Mouse (Mus musculus): Measurements from ENCODE around the gene Cenpx.
"Not testable (repeated sequence)": the region's sequence is repeated elsewhere in the genome, so short reads cannot be mapped to it uniquely, and the experiment has no call there.

Cenpx gene

DNA sequence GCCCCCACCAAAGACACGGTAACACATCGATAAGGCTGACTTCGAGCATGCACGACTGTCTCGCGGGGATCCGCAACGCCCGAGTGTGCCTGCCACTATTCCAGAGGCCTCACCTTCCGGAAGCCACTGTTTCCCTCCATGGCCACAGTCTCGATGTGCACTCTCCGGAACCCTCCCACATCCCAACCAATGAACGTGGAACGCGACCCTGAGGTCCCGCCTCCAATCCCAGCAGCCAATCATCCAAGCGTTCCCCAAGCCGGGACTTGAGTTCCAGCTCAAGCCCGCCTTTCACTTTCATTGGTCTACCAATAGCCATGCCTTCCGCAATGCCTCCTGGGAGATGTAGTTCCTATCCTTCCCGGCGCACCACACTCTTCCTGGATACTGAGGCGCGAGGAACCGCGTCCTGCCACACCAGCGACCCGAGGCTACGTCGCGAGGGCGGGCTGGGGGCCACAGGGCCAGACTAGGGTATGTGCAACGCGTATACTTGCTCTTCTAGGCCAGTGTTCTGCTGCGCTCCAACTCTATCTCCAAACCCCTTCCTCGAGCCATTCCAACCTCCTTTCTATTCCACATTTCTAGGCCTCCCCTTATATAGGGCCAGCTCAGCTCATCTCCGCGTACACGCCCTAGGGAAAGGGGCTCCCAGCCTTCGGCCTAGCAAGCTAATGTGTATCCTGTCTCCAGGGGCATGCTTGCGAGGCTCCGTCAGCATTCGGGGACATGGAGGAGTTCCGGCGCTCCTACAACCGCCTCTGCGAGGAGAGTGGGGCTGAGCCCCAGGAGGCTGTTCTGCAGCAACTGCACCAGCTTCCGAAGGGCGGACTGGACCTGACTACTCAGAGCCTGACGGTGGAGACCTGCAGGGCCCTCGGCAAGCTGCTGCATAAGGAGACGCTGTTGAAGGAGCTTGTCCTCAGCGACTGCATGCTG lies at the start of gene Cenpx, which contains the start of gene Lrrc45:
Gene Cenpx (minus strand): TSS at position 159 of the 939 bp plus-strand sequence.
Gene Lrrc45 (plus strand): TSS at position 346 of the 939 bp plus-strand sequence.
- peak; percentile 99 for DNase-seq (ENCODE audit: low spot score)

DNA sequence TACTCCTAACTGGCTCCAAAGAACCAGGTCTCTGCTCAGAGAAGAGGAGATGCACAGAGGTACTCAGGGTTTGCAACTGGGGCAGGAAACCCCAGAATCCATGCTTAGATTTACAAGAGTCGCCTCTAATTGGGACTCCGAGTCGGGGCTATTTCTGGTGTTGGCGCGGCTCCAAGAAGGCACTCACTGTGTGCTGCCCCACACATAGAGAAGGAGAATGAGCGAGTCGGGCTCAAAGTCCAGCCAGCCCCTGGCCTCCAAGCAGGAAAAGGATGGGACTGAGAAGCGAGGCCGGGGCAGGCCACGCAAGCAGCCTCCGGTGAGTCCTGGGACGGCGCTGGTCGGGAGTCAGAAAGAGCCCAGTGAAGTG lies 49.1 kb upstream of the Cenpx start, which contains the start of gene Hmga1b:
Gene Hmga1b (plus strand): TSS at position 123 of the 370 bp plus-strand sequence.
- DNase-seq (ENCODE audit: low spot score), result not testable (repeated sequence)

DNA sequence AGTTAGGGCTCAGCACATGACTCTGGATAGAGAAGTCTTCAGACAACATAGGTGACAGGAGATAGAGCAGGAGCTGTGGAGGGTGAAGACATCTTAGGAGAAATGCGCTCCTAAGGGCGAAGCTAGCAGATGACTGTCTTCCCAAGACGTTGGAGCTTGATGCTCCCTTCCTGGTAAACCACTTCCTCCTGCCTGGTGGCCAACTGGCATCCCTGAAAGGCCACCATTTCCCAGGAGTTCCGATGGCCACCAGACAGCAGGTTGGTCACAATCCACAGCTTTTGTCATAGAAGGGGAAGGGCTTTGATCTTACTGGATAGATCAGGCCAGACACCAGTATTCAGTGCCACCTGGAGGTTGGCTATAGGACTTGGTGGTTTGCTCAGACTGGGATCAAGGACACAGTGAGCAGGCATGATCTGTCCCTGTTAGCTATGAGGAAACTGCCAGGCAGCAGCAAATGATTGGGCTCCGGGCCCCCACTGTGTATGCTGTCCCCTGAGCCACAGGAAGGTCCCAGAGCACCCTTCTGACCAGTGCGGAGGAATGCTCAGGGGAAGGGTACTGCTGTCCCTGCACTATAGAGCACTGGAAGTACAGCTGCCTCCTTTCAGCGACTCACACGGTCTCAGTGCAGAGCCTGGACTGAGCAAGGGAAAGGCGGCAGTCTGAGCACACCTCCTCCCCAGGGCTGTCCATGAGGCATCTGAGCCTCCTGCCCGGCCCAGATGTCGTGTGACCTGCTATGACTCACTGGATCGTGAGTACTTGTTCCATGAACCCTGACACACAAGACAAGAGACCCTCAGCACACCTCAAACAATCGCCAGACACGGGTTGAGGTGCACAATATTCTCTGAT lies 48.5 kb upstream of the Cenpx start:
- peak; percentile 77 for DNase-seq (ENCODE audit: low spot score)

DNA sequence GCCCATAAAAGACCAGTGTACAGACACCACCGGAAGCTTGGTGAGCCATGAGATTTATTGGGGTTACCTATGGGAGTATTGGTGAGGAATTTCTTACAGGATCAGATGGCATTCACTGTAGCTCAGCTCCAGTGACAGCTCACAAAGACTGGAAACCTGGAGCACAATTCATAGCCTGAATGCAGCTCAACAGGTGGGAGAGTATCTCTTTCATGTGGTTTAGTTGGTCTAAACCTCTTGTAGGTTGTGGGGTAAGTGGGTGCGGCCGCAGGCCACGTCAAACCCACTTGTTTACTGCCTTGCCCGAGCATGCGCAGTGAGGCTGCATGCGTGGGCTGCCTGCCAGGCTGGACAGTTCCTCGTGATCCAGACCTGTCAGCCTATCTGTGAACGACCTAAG lies 46.7 kb upstream of the Cenpx start:
- DNase-seq (ENCODE audit: low spot score), result no peak

GRCm38 (mm10) chr11:120751606-120752005 lies 38.1 kb upstream of the Cenpx start:
- DNase-seq (ENCODE audit: low spot score), result no peak

DNA sequence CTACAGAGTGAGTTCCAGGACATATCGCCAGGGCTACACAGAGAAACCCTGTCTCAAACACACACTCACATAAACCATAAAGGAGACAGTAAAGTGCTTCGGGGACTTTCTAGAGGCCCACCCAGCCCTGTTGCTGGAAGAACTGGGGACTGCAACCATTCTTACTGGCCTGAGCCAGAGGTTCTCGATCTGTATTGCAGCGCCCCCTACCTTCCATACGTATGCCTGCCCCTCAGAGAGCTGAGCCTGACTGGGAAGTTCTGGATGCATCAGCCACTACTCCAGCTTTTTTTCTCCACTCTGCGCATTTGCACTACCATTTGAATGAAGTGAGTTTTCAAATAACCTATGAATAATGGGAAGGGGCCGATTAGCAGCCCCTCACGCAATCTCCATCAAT lies 35.9 kb upstream of the Cenpx start:
- DNase-seq (ENCODE audit: low spot score), result no peak

GRCm38 (mm10) chr11:120747974-120748373 lies 34.4 kb upstream of the Cenpx start:
- no peak for DNase-seq (ENCODE audit: low spot score)

- DNase-seq (ENCODE audit: low spot score), result no peak
Measured at GRCm38 (mm10) chr11:120744121-120744701, 30.7 kb upstream of the Cenpx start.

GRCm38 (mm10) chr11:120740981-120741380 lies 27.4 kb upstream of the Cenpx start:
- DNase-seq (ENCODE audit: low spot score), result no peak

DNA sequence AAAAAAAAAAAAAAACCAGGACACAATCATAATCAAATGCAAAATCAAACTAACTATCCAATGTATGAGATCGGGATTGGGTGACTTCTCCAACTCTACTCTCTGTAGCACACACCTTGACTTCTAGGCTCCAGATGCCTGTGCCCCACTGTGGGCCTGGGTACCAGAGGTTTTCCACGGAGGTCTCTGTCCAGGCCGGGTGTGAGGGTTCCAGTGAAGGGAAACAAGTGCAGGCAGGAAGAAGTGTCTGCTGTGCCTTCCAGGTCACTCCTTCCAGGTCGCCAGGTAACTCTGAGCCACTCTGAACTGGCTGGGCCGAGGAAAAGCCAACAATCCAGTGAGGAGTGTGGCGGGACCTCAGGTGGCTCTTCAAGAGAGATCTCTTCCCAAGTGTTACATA lies 22.9 kb upstream of the Cenpx start:
- DNase-seq (ENCODE audit: low spot score), result no peak

DNA sequence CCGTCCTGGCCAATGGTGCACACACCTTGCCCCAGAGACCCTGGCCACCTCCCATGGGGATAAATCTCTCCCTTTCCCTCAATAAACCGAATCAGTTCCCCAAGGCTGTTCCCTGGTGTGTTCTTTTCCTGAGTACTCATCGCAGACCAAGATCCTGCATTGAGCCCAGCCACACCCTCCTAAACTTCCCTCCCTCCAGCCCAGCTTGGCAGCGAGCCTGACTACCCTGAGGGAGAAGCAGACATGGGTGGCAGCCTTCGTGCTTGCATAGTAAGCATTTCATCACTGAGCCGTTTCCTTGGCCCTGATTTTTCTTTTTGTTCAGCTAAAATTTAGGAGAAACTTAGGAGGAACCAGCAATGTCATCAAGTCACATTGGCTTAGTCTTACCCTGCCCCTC lies 20.0 kb upstream of the Cenpx start:
- DNase-seq (ENCODE audit: low spot score), result no peak

GRCm38 (mm10) chr11:120731858-120732680 lies 18.5 kb upstream of the Cenpx start, which contains the start of gene Cbr2:
Cbr2 (minus strand) TSS chr11:120732114.
- no peak for DNase-seq (ENCODE audit: low spot score)

DNA sequence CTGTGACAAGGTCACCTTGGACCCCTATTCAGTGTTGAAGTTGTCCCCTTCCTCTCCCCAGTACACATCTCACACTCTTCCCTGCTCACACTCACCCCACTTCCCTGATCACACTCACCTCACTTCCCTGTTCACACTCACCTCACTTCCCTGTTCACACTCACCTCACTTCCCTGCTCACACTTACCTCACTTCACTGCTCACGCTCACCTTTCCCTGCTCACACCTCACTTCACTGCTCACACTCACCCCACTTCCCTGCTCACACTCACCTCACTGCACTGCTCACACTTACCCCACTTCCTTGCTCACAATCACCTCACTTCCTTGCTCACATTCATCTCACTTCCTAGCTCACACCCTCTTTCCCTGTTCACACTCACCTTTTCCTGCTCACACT lies 17.9 kb upstream of the Cenpx start:
- DNase-seq (ENCODE audit: low spot score), result no peak

- no peak for DNase-seq (ENCODE audit: low spot score)
Measured at GRCm38 (mm10) chr11:120730331-120730870, 16.9 kb upstream of the Cenpx start.

DNA sequence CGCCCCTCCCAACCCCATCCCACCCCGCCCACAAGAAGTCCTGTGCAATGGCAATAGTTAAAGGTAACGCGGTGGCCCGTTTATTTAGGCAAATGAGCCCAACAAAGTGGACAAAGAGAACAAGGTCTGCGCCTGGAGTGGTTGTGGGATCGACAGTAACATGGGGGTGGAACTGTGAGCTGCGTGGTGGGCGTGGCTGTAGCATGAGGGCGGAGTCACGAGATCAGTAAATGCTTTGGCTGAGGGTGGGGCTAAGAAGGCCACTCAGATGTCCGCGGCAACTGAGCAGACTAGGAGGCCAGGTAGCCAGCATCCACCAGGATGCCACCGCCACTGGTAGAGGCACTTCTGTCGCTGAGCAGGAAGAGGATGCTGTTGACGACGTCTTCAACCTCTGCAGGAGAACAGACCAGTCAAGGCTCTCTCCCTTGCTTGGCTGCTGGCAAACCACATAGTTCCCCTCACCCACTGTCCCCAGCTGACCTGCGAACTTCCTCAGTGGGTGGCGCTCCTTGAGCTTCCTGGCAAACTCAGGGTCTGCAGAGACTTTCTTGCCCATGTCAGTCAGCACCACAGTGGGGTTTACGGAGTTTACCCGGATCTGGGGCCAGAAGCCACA lies 16.0 kb upstream of the Cenpx start:
- DNase-seq (ENCODE audit: low spot score), result peak; percentile 69

- DNase-seq (ENCODE audit: low spot score), result no peak
Measured at GRCm38 (mm10) chr11:120728530-120729240, 15.1 kb upstream of the Cenpx start.

- DNase-seq (ENCODE audit: low spot score), result no peak
Measured at GRCm38 (mm10) chr11:120727564-120727963, 14.0 kb upstream of the Cenpx start.

DNA sequence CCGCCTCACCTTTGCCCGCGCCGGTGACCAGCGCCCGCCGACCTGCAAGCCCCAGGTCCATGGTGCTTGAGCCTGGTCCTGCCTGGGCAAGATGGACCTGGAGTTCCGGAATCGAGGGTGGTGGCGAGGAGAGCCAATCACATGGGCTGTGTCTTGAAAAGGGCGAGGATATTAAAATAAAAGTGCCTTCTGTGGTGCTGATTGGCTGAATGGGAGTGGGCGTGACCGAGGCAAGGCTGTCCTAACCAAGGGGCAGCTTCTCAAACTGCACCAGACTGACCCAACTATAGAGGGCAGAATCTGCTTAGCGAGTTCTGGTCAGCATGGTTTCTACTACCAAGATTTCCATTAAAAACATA lies 13.6 kb upstream of the Cenpx start, which contains the start of gene Dcxr:
Gene Dcxr (minus strand): TSS at position 113 of the 359 bp plus-strand sequence.
- peak; percentile 92 for DNase-seq (ENCODE audit: low spot score)

DNA sequence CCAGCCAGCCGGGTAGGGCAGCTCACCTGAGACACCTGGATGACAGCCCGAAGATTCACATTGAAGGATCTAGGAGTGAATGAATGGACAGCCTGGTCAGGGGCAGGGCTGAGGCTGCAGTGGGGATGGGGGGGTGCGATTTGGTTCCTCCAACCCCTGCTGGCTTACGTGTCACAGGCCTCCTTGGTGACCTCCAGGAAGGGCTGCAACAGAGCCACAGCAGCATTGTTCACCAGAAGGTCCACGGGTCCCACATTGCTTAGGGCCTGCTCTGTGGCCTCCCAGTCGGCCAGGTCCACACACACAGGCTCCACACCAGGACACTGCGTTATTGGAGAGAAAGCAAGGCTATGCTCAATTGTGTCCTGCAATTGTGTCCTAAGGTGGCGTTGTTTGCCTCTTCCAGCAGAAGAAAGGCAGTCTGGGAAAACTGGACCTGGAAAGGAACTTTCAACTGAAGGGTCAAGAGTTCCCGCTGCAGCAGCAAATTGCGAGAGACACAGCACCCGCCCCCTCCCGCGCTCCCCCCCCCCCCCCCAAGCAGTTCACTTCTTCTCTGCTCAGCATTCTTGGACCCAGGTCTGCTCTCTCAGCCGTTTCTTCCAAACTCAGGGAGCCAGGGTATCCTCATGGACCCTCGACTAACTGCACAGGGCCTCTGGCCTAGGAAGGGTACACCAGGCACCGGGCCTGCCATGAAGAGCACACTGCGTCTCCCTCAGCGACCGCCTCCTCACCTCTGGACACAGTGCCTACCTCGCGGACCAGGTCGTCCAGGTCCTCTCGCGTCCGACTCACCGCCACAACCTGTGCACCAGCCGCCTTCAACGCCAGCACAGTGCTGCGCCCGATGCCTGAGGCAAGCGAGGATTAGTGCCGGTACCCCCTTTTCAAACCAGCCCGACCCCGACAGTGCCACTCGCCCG lies 13.0 kb upstream of the Cenpx start:
- peak; percentile 67 for DNase-seq (ENCODE audit: low spot score)

All from yolk sac, embryonic 10.5 days (tissue).